Mouse (Mus musculus): ENCODE measurements around the gene Vmn2r50. TPM values are rescaled to one million over a fixed set of nuclear protein-coding genes. Genes with fewer than 3 reads are reported as not detected.
"Not testable (repeated sequence)": the region's sequence is repeated elsewhere in the genome, so short reads cannot be mapped to it uniquely, and the experiment has no call there.

The Vmn2r50 gene
- polyA plus RNA-seq (2014; fragmentation: Nextera tagmentation; extraction: Ambion mirVana): not detected in 2 replicates

DNA sequence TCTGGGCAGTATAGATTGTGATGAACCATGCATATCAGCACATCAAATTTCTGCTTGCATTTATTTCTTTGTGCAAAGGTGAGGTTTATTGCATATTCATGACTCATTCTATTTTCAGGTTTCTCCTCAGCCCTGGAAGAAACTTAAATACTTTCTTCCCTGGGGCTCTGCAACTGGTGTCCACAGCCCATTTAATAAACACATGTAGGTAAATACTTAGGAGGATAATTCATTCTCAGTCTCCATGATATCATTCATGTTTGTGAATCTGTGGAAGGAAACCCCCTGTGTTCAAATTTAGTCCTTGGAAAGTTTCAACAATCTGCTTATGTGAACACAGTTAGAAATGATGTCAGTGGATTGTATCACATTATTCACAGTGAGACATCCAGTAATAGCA lies at the start of gene Vmn2r50:
Vmn2r50 (minus strand) TSS at position 101 of the 400 bp plus-strand sequence.
- H3K36me3 ChIP-seq (ENCODE audit: control insufficient read depth, insufficient read depth, low read length); H3K27ac ChIP-seq (ENCODE audit: low read depth, low read length); H3K4me3 ChIP-seq (ENCODE audit: low read depth, low read length); H3K9ac ChIP-seq (ENCODE audit: low read length); H3K4me2 ChIP-seq (ENCODE audit: low read length); H3K27me3 ChIP-seq (replicated peaks; ENCODE audit: control insufficient read depth, insufficient read depth, low read length); H3K4me1 ChIP-seq (ENCODE audit: control insufficient read depth, insufficient read depth, low read length); ATAC-seq; H3K9me3 ChIP-seq (replicated peaks; ENCODE audit: control insufficient read depth, low read length); DNase-seq (ENCODE audit: low spot score): not testable (repeated sequence)

DNA sequence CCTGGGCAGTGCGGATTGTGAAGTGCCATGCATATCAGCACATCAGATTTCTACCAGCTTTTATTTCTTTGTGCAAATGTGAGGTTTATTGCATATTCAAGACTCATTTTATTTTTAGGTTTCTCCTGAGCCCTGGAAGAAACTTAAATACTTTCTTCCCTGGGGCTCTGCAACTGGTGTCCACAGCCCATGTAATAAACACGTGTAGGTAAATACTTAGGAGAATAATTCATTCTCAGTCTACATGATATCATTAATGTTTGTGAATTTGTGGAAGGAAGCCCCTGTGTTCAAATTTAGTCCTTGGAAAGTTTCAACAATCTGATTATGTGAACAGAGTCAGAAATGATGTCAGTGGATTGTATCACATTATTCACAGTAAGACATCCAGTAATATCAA lies 60.9 kb downstream of the Vmn2r50 start, which contains the start of gene Vmn2r49:
Vmn2r49 (minus strand) TSS at position 101 of the 400 bp plus-strand sequence.
- H3K36me3 ChIP-seq (ENCODE audit: control insufficient read depth, insufficient read depth, low read length); H3K4me3 ChIP-seq (ENCODE audit: low read depth, low read length); H3K4me1 ChIP-seq (ENCODE audit: control insufficient read depth, insufficient read depth, low read length); H3K9ac ChIP-seq (ENCODE audit: low read length); H3K27me3 ChIP-seq (replicated peaks; ENCODE audit: control insufficient read depth, insufficient read depth, low read length); H3K27ac ChIP-seq (ENCODE audit: low read depth, low read length); ATAC-seq; DNase-seq (ENCODE audit: low spot score); H3K9me3 ChIP-seq (replicated peaks; ENCODE audit: control insufficient read depth, low read length); H3K4me2 ChIP-seq (ENCODE audit: low read length): not testable (repeated sequence)
- no CpG with 5 or more reads among the region's 2 CpGs for WGBS

Other genes with a start within 250 kb of the Vmn2r50 start
- not detected in 2 replicates for gene Vmn2r47, start 212.0 kb downstream of the Vmn2r50 start, polyA plus RNA-seq (2014; fragmentation: Nextera tagmentation; extraction: Ambion mirVana)
- gene Vmn2r48, start 99.7 kb downstream of the Vmn2r50 start, polyA plus RNA-seq (2014; fragmentation: Nextera tagmentation; extraction: Ambion mirVana): not detected in 2 replicates
- not detected in 2 replicates for gene Vmn2r49, start 61.0 kb downstream of the Vmn2r50 start, polyA plus RNA-seq (2014; fragmentation: Nextera tagmentation; extraction: Ambion mirVana)
- gene Vmn2r51, start 52.4 kb upstream of the Vmn2r50 start, polyA plus RNA-seq (2014; fragmentation: Nextera tagmentation; extraction: Ambion mirVana): not detected in 2 replicates
- gene Vmn2r52, start 123.3 kb upstream of the Vmn2r50 start, polyA plus RNA-seq (2014; fragmentation: Nextera tagmentation; extraction: Ambion mirVana): not detected in 2 replicates
- not detected in 2 replicates for gene Vmn1r66, start 224.7 kb upstream of the Vmn2r50 start, polyA plus RNA-seq (2014; fragmentation: Nextera tagmentation; extraction: Ambion mirVana)

Measured in forebrain, embryonic 14.5 days (tissue).